Mouse (Mus musculus) heart, adult 2 months (tissue): ENCODE measurements around the gene Gm17606.

ENCODE experiments used
- CTCF ChIP-seq: fragments of 200-600 bp; IDR thresholded peaks from 2 replicates; pipeline ENCODE4 v1.8.1; 2022; ENCODE audit warnings: antibody characterized with exemption, mild to moderate bottlenecking, moderate library complexity
- EP300 ChIP-seq: fragments of 200-500 bp; IDR thresholded peaks from 2 replicates; pipeline ENCODE4 v1.6.1; 2011; ENCODE audit warnings: low read depth, low read length, control low read depth; ENCODE audit not compliant: insufficient read depth
- POLR2A ChIP-seq: fragments of 200-500 bp; IDR thresholded peaks from 2 replicates; pipeline ENCODE4 v1.6.1; 2011; ENCODE audit warnings: mild to moderate bottlenecking, low read depth, low read length, control low read depth; ENCODE audit not compliant: insufficient read depth

GRCm38 (mm10) chr14:54669381-54669780 is 28.6 kb downstream of the Gm17606 start:
- no peak for TF ChIP-seq POLR2A
- peak; percentile 89 for TF ChIP-seq CTCF
- TF ChIP-seq EP300 = no peak
